Mouse (Mus musculus) midbrain, embryonic 14.5 days (tissue): ENCODE data around the gene Tctex1d1. TPM values are rescaled to one million over a fixed set of nuclear protein-coding genes. Genes with fewer than 3 reads are reported as not detected.

Experiments used
- ATAC-seq: fragments of 200-750 bp; cut with Nextera tagmentation; 2 replicates; pipeline ENCODE4 v1.8.0; 2017; ENCODE audit warnings: moderate number of reproducible peaks, moderate library complexity; ENCODE audit not compliant: low FRiP score, low TSS enrichment
- DNase-seq: peaks from one replicate; pipeline ENCODE4 v3.0.0-alpha.2; 2015
- H3K27ac ChIP-seq: fragments of 300-500 bp; sonication (generic); replicated peaks from 2 replicates; pipeline ENCODE4 v1.5.1; 2014; ENCODE audit warnings: mild to moderate bottlenecking, low read depth, low read length, moderate library complexity
- H3K27me3 ChIP-seq: fragments of 300-500 bp; sonication (generic); 2 replicates; pipeline ENCODE4 v1.6.1; 2014; ENCODE audit warnings: low read length, control low read depth, mixed read lengths; ENCODE audit not compliant: control insufficient read depth, insufficient read depth
- H3K36me3 ChIP-seq: fragments of 300-500 bp; sonication (generic); 2 replicates; pipeline ENCODE4 v1.6.1; 2014; ENCODE audit warnings: low read length, control low read depth; ENCODE audit not compliant: control insufficient read depth, insufficient read depth
- H3K4me1 ChIP-seq: fragments of 300-500 bp; sonication (generic); 2 replicates; pipeline ENCODE4 v1.6.1; 2014; ENCODE audit warnings: mild to moderate bottlenecking, antibody characterized with exemption, low read length, control low read depth; ENCODE audit not compliant: control insufficient read depth, insufficient read depth
- H3K4me2 ChIP-seq: fragments of 300-500 bp; sonication (generic); 2 replicates; pipeline ENCODE4 v1.6.1; 2014; ENCODE audit warnings: mild to moderate bottlenecking, low read length, moderate library complexity
- H3K4me3 ChIP-seq: fragments of 300-500 bp; sonication (generic); replicated peaks from 2 replicates; pipeline ENCODE4 v1.5.1; 2014; ENCODE audit warnings: low read depth, low read length
- H3K9ac ChIP-seq: fragments of 300-500 bp; sonication (generic); replicated peaks from 2 replicates; pipeline ENCODE4 v1.6.1; 2014; ENCODE audit warnings: mild to moderate bottlenecking, low read length, moderate library complexity
- H3K9me3 ChIP-seq: fragments of 300-500 bp; sonication (generic); 2 replicates; pipeline ENCODE4 v1.6.1; 2016; ENCODE audit warnings: low read length, control low read depth, mixed read lengths; ENCODE audit not compliant: control insufficient read depth
- WGBS: fragments of 180-500 bp; shearing (Covaris S2); extraction: QIAGEN DNeasy Blood & Tissue Kit; methylation state at CpG from one replicate; pipeline ENCODE4 v1.1.7; 2014; 5-methylcytosine and 5-hydroxymethylcytosine counted together
- polyA plus RNA-seq: library from polyadenylated mRNA; unstranded; fragments of >200 nt; fragmentation: Nextera tagmentation; extraction: Ambion mirVana; gene quantifications from 2 replicates; pipeline ENCODE4 v1.2.1, GENCODE M21; 2014

Gene Tctex1d1
- polyA plus RNA-seq, 1 experiment from 2014 or later, result 1.2 TPM

DNA sequence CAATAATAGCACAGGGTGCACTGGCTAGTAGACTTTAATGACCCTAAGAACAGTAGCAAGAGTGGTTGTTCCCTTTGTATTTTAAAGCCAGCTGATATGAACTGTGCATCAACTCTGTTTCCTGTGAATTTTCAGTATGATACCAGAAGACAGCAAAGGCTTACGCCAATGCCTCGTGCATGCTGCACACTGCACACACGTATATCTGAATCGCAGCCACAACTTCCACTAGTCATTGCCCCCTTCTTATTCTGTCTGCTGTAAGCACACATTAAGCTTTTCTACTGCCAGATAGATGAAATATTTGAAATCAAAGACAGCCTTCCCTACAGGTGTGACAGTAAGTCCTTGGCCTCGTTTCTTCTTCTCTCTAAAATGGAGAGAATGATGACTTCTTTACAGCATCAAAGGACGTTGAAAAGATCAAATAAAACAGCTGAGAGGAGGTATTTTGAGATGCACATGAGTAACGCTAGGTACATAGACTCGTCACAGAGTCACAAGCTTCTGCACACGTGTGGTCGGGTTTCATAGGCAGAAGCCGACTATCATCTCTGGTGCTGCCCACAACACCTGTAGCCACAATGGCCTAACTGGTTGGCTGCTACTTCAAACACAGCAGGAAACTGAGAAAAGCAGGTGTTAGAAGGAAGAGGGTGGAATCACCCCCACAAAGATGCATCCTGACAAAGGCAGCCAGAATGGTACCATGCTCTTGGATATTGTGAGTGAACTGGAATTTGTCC is 12.4 kb downstream of the Tctex1d1 start:
- no peak overlapping the region for H3K9ac ChIP-seq
- H3K9me3 ChIP-seq, result no peaks in the 10 kb centered on the region
- H3K4me3 ChIP-seq, result no peak overlapping the region
- no peak overlapping the region for H3K27ac ChIP-seq
- no peaks in the 10 kb centered on the region for H3K36me3 ChIP-seq
- H3K4me2 ChIP-seq, result no peak overlapping the region
- DNase-seq (no peak), ATAC-seq (no peak)
- no peaks in the 10 kb centered on the region for H3K4me1 ChIP-seq
- H3K27me3 ChIP-seq, result no peaks in the 10 kb centered on the region
- 86% methylated on average over 11 of the region's 11 CpGs for WGBS

DNA sequence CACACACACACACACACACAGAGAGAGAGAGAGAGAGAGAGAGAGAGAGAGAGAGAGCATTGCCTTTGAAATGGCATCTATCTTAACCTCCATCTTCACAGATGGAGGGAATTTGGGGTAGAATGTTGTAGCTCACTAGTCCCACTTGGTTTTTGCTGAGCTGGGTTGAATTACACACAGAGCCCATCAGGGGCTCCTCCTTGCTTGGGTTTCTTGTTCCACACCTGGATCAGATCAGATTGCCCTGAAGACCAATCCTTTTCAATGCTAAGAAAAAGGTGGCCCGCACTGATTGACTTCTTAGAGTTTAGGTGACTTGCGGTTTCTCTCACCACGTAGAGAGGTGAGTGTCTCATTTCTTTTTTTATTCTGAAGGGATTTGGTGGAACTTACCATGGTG is 13.3 kb downstream of the Tctex1d1 start:
- no peaks in the 10 kb centered on the region for H3K9me3 ChIP-seq
- no peaks in the 10 kb centered on the region for H3K4me1 ChIP-seq
- no peak overlapping the region for H3K9ac ChIP-seq
- ATAC-seq (no peak), DNase-seq (no peak)
- H3K4me3 ChIP-seq, result no peak overlapping the region
- H3K36me3 ChIP-seq, result no peaks in the 10 kb centered on the region
- 67% methylated on average over 3 of the region's 3 CpGs for WGBS
- H3K27ac ChIP-seq, result no peak overlapping the region
- no peak overlapping the region for H3K4me2 ChIP-seq
- H3K27me3 ChIP-seq, result no peaks in the 10 kb centered on the region

- Histone ChIP-seq H3K9me3 (no peaks in the 10 kb centered on the region), H3K27ac (no peak overlapping the region), H3K27me3 (no peaks in the 10 kb centered on the region), H3K4me2 (no peak overlapping the region), H3K4me3 (no peak overlapping the region), H3K9ac (no peak overlapping the region), H3K36me3 (no peaks in the 10 kb centered on the region), H3K4me1 (peaks cover 13% of the 10 kb centered on the region; the same call in 1 of the 2 replicates)
- 70% methylated on average over 4 of the region's 4 CpGs for WGBS
- ATAC-seq, result no peak
- peak; percentile 55 for DNase-seq
These were observed 26.3 kb downstream of the Tctex1d1 start for GRCm38 (mm10) chr4:103004681-103005080.

DNA sequence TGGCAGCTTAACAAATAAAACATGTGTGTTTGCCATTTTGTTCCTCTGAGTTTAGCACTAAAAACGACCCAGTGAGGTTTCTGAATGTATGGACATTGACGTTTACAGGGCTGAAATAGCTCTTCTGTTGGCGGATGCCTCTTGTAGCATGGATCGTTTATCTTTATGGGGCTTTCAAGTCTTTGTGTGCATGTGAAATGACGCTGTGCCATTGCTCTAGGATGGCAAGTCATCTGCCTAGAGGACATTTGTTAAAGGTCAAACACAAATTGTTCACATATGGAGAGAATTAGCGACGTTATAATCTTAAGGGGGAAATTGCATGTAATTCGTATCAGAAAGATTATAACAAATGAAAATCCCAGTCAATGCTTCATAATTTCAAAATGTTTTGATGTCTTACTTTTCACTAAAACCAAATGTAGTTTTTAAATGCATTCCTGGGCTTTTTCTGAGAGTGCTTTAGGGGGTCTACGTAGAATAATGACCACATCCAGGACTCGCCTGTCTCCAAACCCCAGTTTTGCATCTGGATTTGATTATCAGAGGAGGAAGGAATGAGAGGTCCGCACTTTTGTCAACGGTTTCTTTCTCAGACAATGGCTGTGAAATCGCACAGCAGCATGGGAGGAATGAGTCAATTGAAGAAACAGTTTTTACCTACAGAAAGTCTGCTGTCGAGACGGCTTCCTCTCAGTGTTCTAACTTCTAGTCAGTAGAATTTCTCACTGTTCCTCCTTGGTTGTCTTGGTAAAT is 27.0 kb downstream of the Tctex1d1 start:
- H3K9me3 ChIP-seq, result no peaks in the 10 kb centered on the region
- no peaks in the 10 kb centered on the region for H3K27me3 ChIP-seq
- WGBS, result 65% methylated on average over 15 of the region's 15 CpGs
- ATAC-seq, result no peak
- no peak overlapping the region for H3K4me2 ChIP-seq
- no peaks in the 10 kb centered on the region for H3K36me3 ChIP-seq
- no peak overlapping the region for H3K27ac ChIP-seq
- peaks cover 13% of the 10 kb centered on the region; the same call in 1 of the 2 replicates for H3K4me1 ChIP-seq
- H3K9ac ChIP-seq, result no peak overlapping the region
- no peak for DNase-seq
- H3K4me3 ChIP-seq, result no peak overlapping the region

- no peaks in the 10 kb centered on the region for H3K9me3 ChIP-seq
- H3K36me3 ChIP-seq, result no peaks in the 10 kb centered on the region
- no peaks in the 10 kb centered on the region for H3K27me3 ChIP-seq
- peaks cover 13% of the 10 kb centered on the region; the same call in 1 of the 2 replicates for H3K4me1 ChIP-seq
- 53% methylated on average over 5 of the region's 5 CpGs for WGBS
- H3K4me3 ChIP-seq, result no peak overlapping the region
- no peak overlapping the region for H3K27ac ChIP-seq
- no peak overlapping the region for H3K4me2 ChIP-seq
- no peak for DNase-seq
- H3K9ac ChIP-seq, result no peak overlapping the region
- no peak for ATAC-seq
These were observed 27.9 kb downstream of the Tctex1d1 start for GRCm38 (mm10) chr4:103006266-103006665.

DNA sequence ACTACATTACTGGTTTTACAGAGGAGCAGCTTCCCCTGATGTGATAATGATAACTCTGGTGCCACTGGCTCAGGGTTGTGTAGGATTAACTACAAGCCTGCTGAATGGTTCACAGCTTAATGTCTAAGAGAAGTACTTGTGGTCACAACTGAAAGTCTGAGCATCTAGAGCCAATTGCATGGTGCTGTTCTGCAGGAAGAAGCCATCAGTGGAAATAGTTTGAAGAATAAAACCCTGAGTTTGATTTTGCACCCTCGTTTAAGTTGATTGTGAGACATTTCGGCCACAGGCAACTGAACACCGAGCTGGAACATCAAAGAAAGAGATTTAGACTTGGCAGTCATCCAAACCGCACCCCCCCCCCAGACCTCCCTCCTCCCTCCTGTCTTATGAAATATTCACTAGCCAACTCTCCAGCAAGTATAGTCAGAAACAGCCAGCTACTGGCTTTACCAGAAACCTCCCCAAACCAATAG is 28.6 kb downstream of the Tctex1d1 start:
- Histone ChIP-seq H3K4me2 (0 out of 2 replicates have a peak overlapping the region, but pooled peaks have one; percentile 7), H3K4me3 (no peak overlapping the region), H3K9me3 (no peaks in the 10 kb centered on the region), H3K36me3 (no peaks in the 10 kb centered on the region), H3K27me3 (no peaks in the 10 kb centered on the region), H3K27ac (0 out of 2 replicates have a peak overlapping the region, but pooled peaks have one; percentile 10), H3K4me1 (peaks cover 16% of the 10 kb centered on the region; the same call in 1 of the 2 replicates), H3K9ac (no peak overlapping the region)
- WGBS, result 5% methylated on average over 4 of the region's 4 CpGs
- DNase-seq (peak; percentile 80), ATAC-seq (peak; percentile 66; the same call in 1 of the 2 replicates)

GRCm38 (mm10) chr4:103010734-103011133 is 32.3 kb downstream of the Tctex1d1 start:
- Histone ChIP-seq H3K36me3 (no peaks in the 10 kb centered on the region), H3K9me3 (no peaks in the 10 kb centered on the region), H3K4me1 (peaks cover 25% of the 10 kb centered on the region), H3K4me3 (no peak overlapping the region), H3K27ac (no peak overlapping the region), H3K4me2 (no peak overlapping the region), H3K27me3 (no peaks in the 10 kb centered on the region), H3K9ac (no peak overlapping the region)
- ATAC-seq (no peak), DNase-seq (no peak)
- 90% methylated on average over 4 of the region's 4 CpGs for WGBS

DNA sequence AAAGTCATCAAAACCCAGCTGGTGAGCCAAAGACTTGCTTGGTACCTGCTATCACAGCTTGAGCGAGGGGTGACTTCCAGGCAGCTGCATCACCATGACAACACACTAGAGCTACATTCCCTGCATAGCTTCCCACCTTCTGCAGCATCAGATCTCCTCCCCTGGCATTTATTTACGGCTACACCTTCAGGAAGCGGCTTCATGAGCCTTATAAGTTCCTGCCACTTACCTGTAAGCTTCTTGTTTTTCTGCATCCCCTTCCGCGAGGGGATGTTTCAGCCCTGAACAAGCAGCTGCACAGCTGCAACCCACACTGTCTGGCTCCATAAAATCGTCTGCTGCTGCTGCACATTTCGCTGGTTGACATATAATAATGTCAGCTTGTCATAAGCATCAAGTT is 33.4 kb downstream of the Tctex1d1 start:
- Histone ChIP-seq H3K27me3 (no peaks in the 10 kb centered on the region), H3K27ac (peak overlapping the region; percentile 61), H3K4me1 (peaks cover 19% of the 10 kb centered on the region), H3K9ac (no peak overlapping the region), H3K36me3 (no peaks in the 10 kb centered on the region), H3K9me3 (no peaks in the 10 kb centered on the region), H3K4me3 (no peak overlapping the region), H3K4me2 (peak overlapping the region; percentile 33)
- DNase-seq (peak; percentile 73), ATAC-seq (no peak)
- 30% methylated on average over 7 of the region's 7 CpGs for WGBS
